Mouse (Mus musculus) embryonic facial prominence, embryonic 14.5 days (tissue): ENCODE results near the gene Cd244a. TPM values are rescaled to one million over a fixed set of nuclear protein-coding genes. Genes with fewer than 3 reads are reported as not detected.

ENCODE experiments used
- ATAC-seq: fragments of 200-750 bp; cut with Nextera tagmentation; 2 replicates; pipeline ENCODE4 v1.8.0; 2017; ENCODE audit warnings: low read depth, moderate number of reproducible peaks, moderate TSS enrichment
- DNase-seq: peaks from one replicate; pipeline ENCODE4 v3.0.0-alpha.2; 2015; ENCODE audit warnings: low spot score
- H3K27ac ChIP-seq: fragments of 300-500 bp; sonication (generic); replicated peaks from 2 replicates; pipeline ENCODE4 v1.5.1; 2014; ENCODE audit warnings: low read depth, mild to moderate bottlenecking, low read length, moderate library complexity
- H3K27me3 ChIP-seq: fragments of 300-500 bp; sonication (generic); replicated peaks from 2 replicates; pipeline ENCODE4 v1.6.1; 2014; ENCODE audit warnings: low read length; ENCODE audit not compliant: control insufficient read depth, insufficient read depth
- H3K36me3 ChIP-seq: fragments of 300-500 bp; sonication (generic); 2 replicates; pipeline ENCODE4 v1.6.1; 2014; ENCODE audit warnings: low read length, mixed read lengths; ENCODE audit not compliant: control insufficient read depth, insufficient read depth
- H3K4me1 ChIP-seq: fragments of 300-500 bp; sonication (generic); 2 replicates; pipeline ENCODE4 v1.6.1; 2014; ENCODE audit warnings: antibody characterized with exemption, low read length; ENCODE audit not compliant: control insufficient read depth, insufficient read depth
- H3K4me2 ChIP-seq: fragments of 300-500 bp; sonication (generic); 2 replicates; pipeline ENCODE4 v1.6.1; 2014; ENCODE audit warnings: low read depth, mild to moderate bottlenecking, low read length, moderate library complexity, mixed read lengths
- H3K4me3 ChIP-seq: fragments of 300-500 bp; sonication (generic); 2 replicates; pipeline ENCODE4 v1.5.1; 2014; ENCODE audit warnings: low read depth, mild to moderate bottlenecking, low read length
- H3K9ac ChIP-seq: fragments of 300-500 bp; sonication (generic); 2 replicates; pipeline ENCODE4 v1.6.1; 2014; ENCODE audit warnings: low read depth, mild to moderate bottlenecking, low read length, moderate library complexity, mixed read lengths
- H3K9me3 ChIP-seq: fragments of 300-500 bp; sonication (generic); 2 replicates; pipeline ENCODE4 v1.6.1; 2016; ENCODE audit warnings: low read length; ENCODE audit not compliant: control insufficient read depth
- WGBS: fragments of 180-500 bp; shearing (Covaris S2); extraction: QIAGEN DNeasy Blood & Tissue Kit; methylation state at CpG from one replicate; pipeline ENCODE4 v1.1.7; 2014; 5-methylcytosine and 5-hydroxymethylcytosine counted together
- polyA plus RNA-seq: library from polyadenylated mRNA; unstranded; fragments of >200 nt; fragmentation: Nextera tagmentation; extraction: Ambion mirVana; gene quantifications from 2 replicates; pipeline ENCODE4 v1.2.1, GENCODE M21; 2014

The Cd244a gene
- 0.35 TPM in 1 of 2 replicates, not detected in the other for polyA plus RNA-seq

DNA sequence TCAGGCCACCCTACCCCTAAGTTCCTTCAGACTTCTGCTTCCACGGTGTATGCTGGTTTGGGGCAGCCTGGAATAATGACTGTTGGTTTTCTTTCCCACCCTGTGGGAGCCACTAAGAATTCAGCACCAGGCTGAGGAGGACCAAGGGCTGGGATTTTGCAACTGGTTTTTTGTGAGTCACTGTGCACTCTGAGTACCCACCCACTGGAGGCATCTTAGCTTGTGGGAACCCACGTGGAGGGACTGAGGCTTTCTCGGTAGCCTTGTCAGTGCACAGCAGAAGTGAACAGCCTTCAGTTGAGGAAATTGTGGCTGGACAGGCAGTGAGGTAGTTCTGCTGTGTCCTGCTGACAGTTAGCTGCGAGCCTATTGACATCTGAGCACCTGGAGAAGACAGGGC is at the start of gene Cd244a:
Cd244a (plus strand) TSS at position 296 of the 400 bp plus-strand sequence.
- ATAC-seq (no peak), DNase-seq (no peak)
- Histone ChIP-seq H3K4me1 (no peaks in the 10 kb centered on the region), H3K9me3 (no peaks in the 10 kb centered on the region), H3K9ac (no peak within 1 kb of the TSS), H3K27me3 (no peaks in the 10 kb centered on the region), H3K36me3 (no peaks in the 10 kb centered on the region), H3K27ac (no peak within 1 kb of the TSS), H3K4me3 (no peak within 1 kb of the TSS), H3K4me2 (no peak within 1 kb of the TSS)
- 77% methylated on average over 4 of the region's 4 CpGs for WGBS

- DNase-seq, result no peak
- Histone ChIP-seq H3K4me3 (no peak overlapping the region), H3K27ac (no peak overlapping the region), H3K27me3 (no peaks in the 10 kb centered on the region), H3K4me2 (no peak overlapping the region), H3K9me3 (no peaks in the 10 kb centered on the region), H3K9ac (no peak overlapping the region), H3K36me3 (no peaks in the 10 kb centered on the region), H3K4me1 (no peaks in the 10 kb centered on the region)
- WGBS, result 80% methylated on average over 2 of the region's 2 CpGs
- ATAC-seq, result no peak
Measured at GRCm38 (mm10) chr1:171513234-171513633, 45.8 kb upstream of the Cd244a start.

GRCm38 (mm10) chr1:171513760-171514159 is 45.2 kb upstream of the Cd244a start:
- Histone ChIP-seq H3K9ac (no peak overlapping the region), H3K4me1 (no peaks in the 10 kb centered on the region), H3K9me3 (no peaks in the 10 kb centered on the region), H3K4me2 (no peak overlapping the region), H3K36me3 (no peaks in the 10 kb centered on the region), H3K27ac (no peak overlapping the region), H3K4me3 (no peak overlapping the region), H3K27me3 (no peaks in the 10 kb centered on the region)
- WGBS, result 93% methylated on average over 1 of the region's 1 CpGs
- DNase-seq (no peak), ATAC-seq (no peak)

- H3K27ac ChIP-seq, result no peak overlapping the region
- no peaks in the 10 kb centered on the region for H3K9me3 ChIP-seq
- H3K4me2 ChIP-seq, result no peak overlapping the region
- DNase-seq (no peak), ATAC-seq (no peak)
- no peaks in the 10 kb centered on the region for H3K36me3 ChIP-seq
- H3K27me3 ChIP-seq, result no peaks in the 10 kb centered on the region
- 14% methylated on average over 1 of the region's 1 CpGs for WGBS
- no peak overlapping the region for H3K9ac ChIP-seq
- no peaks in the 10 kb centered on the region for H3K4me1 ChIP-seq
- H3K4me3 ChIP-seq, result no peak overlapping the region
Measured at GRCm38 (mm10) chr1:171515039-171515438, 44.0 kb upstream of the Cd244a start.

DNA sequence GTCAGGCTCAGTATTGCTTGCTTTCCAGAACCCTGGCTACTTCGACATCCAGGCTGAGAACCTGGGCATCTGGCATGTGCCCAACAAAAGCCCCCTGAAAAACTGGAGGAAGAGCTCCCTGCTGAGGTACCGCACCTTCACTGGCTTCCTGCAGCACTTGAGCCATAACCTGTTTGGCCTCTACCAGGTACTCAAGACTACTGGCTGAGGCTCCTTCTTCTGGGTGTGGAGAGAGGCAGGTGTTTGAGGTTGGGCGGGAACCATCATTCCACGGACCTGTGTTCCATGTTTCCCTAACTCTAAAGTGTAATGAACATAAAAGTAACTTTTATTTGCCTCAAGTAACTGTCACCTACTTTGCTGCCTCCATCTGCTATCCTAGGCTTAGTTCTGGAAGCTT is 43.4 kb upstream of the Cd244a start:
- H3K27me3 ChIP-seq, result no peaks in the 10 kb centered on the region
- H3K4me2 ChIP-seq, result no peak overlapping the region
- H3K4me3 ChIP-seq, result no peak overlapping the region
- ATAC-seq, result no peak
- no peaks in the 10 kb centered on the region for H3K4me1 ChIP-seq
- H3K36me3 ChIP-seq, result no peaks in the 10 kb centered on the region
- 75% methylated on average over 4 of the region's 4 CpGs for WGBS
- no peak for DNase-seq
- H3K9ac ChIP-seq, result no peak overlapping the region
- H3K9me3 ChIP-seq, result no peaks in the 10 kb centered on the region
- H3K27ac ChIP-seq, result no peak overlapping the region

DNA sequence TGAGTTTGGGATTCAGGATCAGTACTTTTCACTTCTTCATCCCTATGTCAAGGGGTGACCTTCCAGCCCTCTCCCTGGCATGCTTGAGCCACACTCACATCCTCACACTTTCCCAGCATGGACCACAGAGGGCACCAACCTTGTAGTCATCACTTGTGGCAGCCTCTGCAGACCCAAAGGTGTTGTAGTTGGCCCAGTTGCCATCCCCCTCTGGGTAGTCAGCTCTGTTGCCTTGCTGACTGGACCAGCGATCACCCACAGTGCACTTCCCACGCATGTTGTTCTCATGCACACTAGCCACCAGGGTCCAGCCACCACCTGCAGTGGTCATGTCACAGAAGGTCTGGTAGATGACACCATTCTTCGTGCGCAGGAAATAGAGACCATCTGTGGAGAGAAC is 27.6 kb upstream of the Cd244a start:
- Histone ChIP-seq H3K9ac (no peak overlapping the region), H3K27me3 (no peaks in the 10 kb centered on the region), H3K4me2 (no peak overlapping the region), H3K4me1 (no peaks in the 10 kb centered on the region), H3K9me3 (no peaks in the 10 kb centered on the region), H3K4me3 (no peak overlapping the region), H3K27ac (no peak overlapping the region), H3K36me3 (no peaks in the 10 kb centered on the region)
- WGBS, result 86% methylated on average over 4 of the region's 4 CpGs
- no peak for ATAC-seq
- DNase-seq, result no peak

GRCm38 (mm10) chr1:171532830-171533229 is 26.2 kb upstream of the Cd244a start:
- no peak for DNase-seq
- no peak overlapping the region for H3K9ac ChIP-seq
- H3K4me3 ChIP-seq, result no peak overlapping the region
- 49% methylated on average over 2 of the region's 2 CpGs for WGBS
- no peaks in the 10 kb centered on the region for H3K36me3 ChIP-seq
- no peaks in the 10 kb centered on the region for H3K4me1 ChIP-seq
- no peak overlapping the region for H3K4me2 ChIP-seq
- H3K27me3 ChIP-seq, result no peaks in the 10 kb centered on the region
- ATAC-seq, result no peak
- no peak overlapping the region for H3K27ac ChIP-seq
- H3K9me3 ChIP-seq, result no peaks in the 10 kb centered on the region

DNA sequence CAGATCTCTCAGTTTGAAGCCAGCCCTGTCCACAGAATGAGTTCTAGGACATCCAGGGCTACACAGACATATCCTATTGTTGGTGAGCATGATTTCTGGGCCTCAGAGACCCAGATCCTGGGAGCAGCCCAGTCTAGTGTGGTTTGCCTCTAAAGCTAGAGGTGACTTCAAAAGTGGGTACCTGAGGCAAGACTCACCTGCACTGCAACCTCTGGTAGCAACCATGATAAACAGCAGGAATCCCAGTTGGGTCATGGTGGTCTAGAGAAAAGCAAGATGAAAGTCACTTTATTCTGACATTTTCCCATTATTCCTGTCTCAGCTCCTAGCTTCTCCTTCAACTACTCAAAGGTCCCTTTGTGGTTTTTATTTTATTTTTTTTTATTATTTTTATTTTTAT is 24.4 kb upstream of the Cd244a start:
- Histone ChIP-seq H3K9me3 (peaks cover 7% of the 10 kb centered on the region; the same call in 1 of the 2 replicates), H3K4me3 (no peak overlapping the region), H3K36me3 (no peaks in the 10 kb centered on the region), H3K4me1 (no peaks in the 10 kb centered on the region), H3K9ac (no peak overlapping the region), H3K27ac (no peak overlapping the region), H3K4me2 (no peak overlapping the region), H3K27me3 (no peaks in the 10 kb centered on the region)
- no peak for DNase-seq
- ATAC-seq, result no peak

DNA sequence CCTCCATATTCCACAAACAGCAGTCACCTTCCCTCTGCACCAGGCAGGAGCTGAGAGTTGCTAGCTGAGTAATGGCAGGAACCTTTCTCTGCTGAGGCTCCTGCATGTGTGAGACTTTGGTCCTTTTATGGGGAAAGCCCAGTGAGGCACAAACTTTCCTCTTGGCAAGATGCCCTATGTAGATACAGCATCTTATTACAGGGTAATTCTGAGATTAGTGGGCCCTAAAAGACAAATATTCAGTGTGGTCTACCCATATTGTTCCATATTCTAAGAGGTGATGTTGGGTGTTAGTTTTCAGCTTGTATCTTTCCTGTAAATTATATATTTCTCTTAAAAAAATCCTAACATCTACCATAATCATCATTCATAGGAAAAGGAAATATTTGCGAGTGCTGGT is 23.8 kb upstream of the Cd244a start, which contains the start of gene Itln1:
Itln1 (minus strand) TSS at position 101 of the 400 bp plus-strand sequence.
- Histone ChIP-seq H3K36me3 (no peaks in the 10 kb centered on the region), H3K4me3 (no peak within 1 kb of the TSS), H3K9ac (no peak within 1 kb of the TSS), H3K9me3 (peaks cover 10% of the 10 kb centered on the region; the same call in 1 of the 2 replicates), H3K4me1 (no peaks in the 10 kb centered on the region), H3K27me3 (no peaks in the 10 kb centered on the region), H3K27ac (no peak within 1 kb of the TSS), H3K4me2 (no peak within 1 kb of the TSS)
- peak; percentile 5 for DNase-seq
- WGBS, result 97% methylated on average over 1 of the region's 1 CpGs
- no peak for ATAC-seq
